ENCODE assay signal across 8 mouse cellular contexts in the genomic region with DNA sequence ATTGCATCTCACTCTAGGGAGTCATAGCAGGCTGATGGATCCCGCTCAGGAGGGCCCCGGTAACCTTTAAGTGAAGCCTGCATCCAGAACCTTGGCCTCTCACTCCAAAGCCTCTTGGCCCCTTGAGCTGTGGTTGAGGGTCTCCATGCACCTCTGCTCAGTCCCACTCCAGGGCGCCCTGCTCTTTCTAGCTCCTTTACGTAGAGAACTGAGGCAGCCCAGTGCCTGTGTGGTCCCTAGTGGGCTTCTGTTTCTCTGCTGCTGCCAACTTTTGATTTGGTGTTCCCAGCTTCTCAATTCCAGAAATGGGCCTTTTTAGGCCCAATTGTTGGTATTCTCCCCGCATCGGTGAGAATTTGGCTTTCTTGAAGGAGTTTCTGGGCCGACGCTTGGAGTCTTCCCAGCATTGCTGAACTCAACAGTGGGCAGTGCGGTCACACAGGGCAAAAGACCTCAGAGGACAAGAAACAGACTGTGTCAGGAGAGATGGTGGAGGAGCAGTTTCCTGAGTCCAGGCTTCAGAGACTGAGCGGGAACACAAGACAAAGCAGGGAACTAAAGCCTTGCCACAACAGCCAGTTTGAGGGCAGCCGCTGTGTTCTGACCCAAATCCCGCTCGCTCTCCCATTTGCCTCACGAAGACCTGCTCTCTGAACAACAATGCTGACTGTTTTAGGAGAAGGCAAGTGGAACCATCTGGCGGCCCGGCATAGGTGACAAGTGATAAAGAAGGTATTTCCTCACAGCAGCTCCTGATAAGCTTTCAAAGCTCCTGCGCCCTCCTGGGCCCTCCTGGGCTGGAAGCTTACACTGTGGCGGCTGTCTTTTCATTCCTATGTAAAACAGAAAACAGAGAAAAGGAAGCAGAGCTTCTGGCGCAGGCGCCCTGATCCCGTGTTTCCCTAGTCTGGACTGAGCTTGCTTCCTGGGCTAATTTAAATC.
DNase-seq lines count a peak whose midpoint lies in the region; ATAC-seq lines count a peak whose summit lies in the region.

No protein-coding gene starts in this region.

- peak; percentile 46 for ATAC-seq in common myeloid progenitor, adult 5-6 weeks (replicated peaks; ENCODE audit: low read depth, poor library complexity, severe bottlenecking)
- ATAC-seq in kidney, embryonic 15.5 days (replicated peaks; ENCODE audit: low FRiP score) = peak; percentile 62
- ATAC-seq in liver, embryonic 12.5 days = peak; percentile 71
- no peak for ATAC-seq in megakaryocyte, adult 5-6 weeks (ENCODE audit: poor library complexity, severe bottlenecking)

- peak overlapping the region; percentile 45; the same call in 1 of the 2 replicates for H3K27ac ChIP-seq in kidney, embryonic 15.5 days
- no peak overlapping the region for H3K27ac ChIP-seq in liver, embryonic 12.5 days

- no peaks in the 10 kb centered on the region for H3K27me3 ChIP-seq in kidney, embryonic 15.5 days
- no peaks in the 10 kb centered on the region; the same call in 1 of the 2 replicates for H3K27me3 ChIP-seq in liver, embryonic 12.5 days (replicated peaks)

- H3K4me3 ChIP-seq in kidney, embryonic 15.5 days (replicated peaks) = no peak overlapping the region
- peak overlapping the region; percentile 8; the same call in 1 of the 2 replicates for H3K4me3 ChIP-seq in liver, embryonic 12.5 days

- H3K4me1 ChIP-seq in kidney, embryonic 15.5 days = peaks cover 10% of the 10 kb centered on the region
- peaks cover 16% of the 10 kb centered on the region for H3K4me1 ChIP-seq in liver, embryonic 12.5 days

- no peaks in the 10 kb centered on the region for H3K9me3 ChIP-seq in kidney, embryonic 15.5 days (replicated peaks)
- no peaks in the 10 kb centered on the region for H3K9me3 ChIP-seq in liver, embryonic 12.5 days (replicated peaks)

- DNase-seq in brain, adult 2 months (ENCODE audit: low read depth, low spot score) = peak; percentile 86
- DNase-seq in heart, adult 9 months (ENCODE audit: low spot score in 2 of 2) = peak; percentile 22 to 24
- DNase-seq in right cerebral cortex, postnatal 36 days (ENCODE audit: low spot score in 2 of 2) = peak; percentile 21 to 31
- no peak for DNase-seq in urinary bladder, adult 2 months (ENCODE audit: low spot score)

- H3K4me2 ChIP-seq in kidney, embryonic 15.5 days = peak overlapping the region; percentile 37
- peak overlapping the region; percentile 48 for H3K4me2 ChIP-seq in liver, embryonic 12.5 days

- 40% methylated on average over 21 of the region's 21 CpGs for WGBS in kidney, embryonic 15.5 days
- WGBS in liver, embryonic 12.5 days (ENCODE audit: insufficient replicate concordance) = 33% methylated on average over 21 of the region's 21 CpGs

- no peaks in the 10 kb centered on the region for H3K36me3 ChIP-seq in kidney, embryonic 15.5 days
- no peaks in the 10 kb centered on the region for H3K36me3 ChIP-seq in liver, embryonic 12.5 days

- H3K9ac ChIP-seq in kidney, embryonic 15.5 days = no peak overlapping the region
- no peak overlapping the region for H3K9ac ChIP-seq in liver, embryonic 12.5 days
